Mouse (Mus musculus) myocyte (in vitro differentiated cells): ENCODE measurements around the gene Nudt2. TPM values are rescaled to one million over a fixed set of nuclear protein-coding genes. Genes with fewer than 3 reads are reported as not detected.

Experiments
- H3K27me3 ChIP-seq: one replicate; pipeline ENCODE4 v1.6.1; 2011; ENCODE audit not compliant: control insufficient read depth, insufficient read depth, insufficient read length
- H3K36me3 ChIP-seq: one replicate; pipeline ENCODE4 v1.6.1; 2011; ENCODE audit not compliant: control insufficient read depth, insufficient read depth
- H3K4me2 ChIP-seq: one replicate; pipeline ENCODE4 v1.6.1; 2011; ENCODE audit warnings: low read depth, control low read depth
- H3K4me3 ChIP-seq: one replicate; pipeline ENCODE4 v1.5.1; 2011; ENCODE audit warnings: mild to moderate bottlenecking, control low read depth, moderate library complexity
- H3K79me2 ChIP-seq: one replicate; pipeline ENCODE4 v1.6.1; 2011; ENCODE audit not compliant: control insufficient read depth, insufficient read depth
- H3ac ChIP-seq: one replicate; pipeline ENCODE4 v1.6.1; 2011; ENCODE audit not compliant: control insufficient read depth, insufficient read length
- CEBPB ChIP-seq: IDR thresholded peaks from 2 replicates; pipeline ENCODE4 v1.6.1; 2011; ENCODE audit warnings: mild to moderate bottlenecking, moderate library complexity; ENCODE audit not compliant: poor library complexity, insufficient read depth, severe bottlenecking
- E2F4 ChIP-seq: IDR thresholded peaks from one replicate; pipeline ENCODE4 v1.6.1; 2011; ENCODE audit warnings: mild to moderate bottlenecking, control low read depth, moderate library complexity; ENCODE audit not compliant: insufficient read depth
- MAX ChIP-seq: IDR thresholded peaks from one replicate; pipeline ENCODE4 v1.6.1; 2011; ENCODE audit warnings: low read depth, mild to moderate bottlenecking, control low read depth
- MYOD1 ChIP-seq, 3 experiments: IDR thresholded peaks; one replicate each; pipeline ENCODE4 v1.6.1; 2011; ENCODE audit warnings: control low read depth in 2 of 3, low read depth in 2 of 3, mild to moderate bottlenecking in 2 of 3, moderate library complexity in 1 of 3; ENCODE audit not compliant: insufficient read length in 2 of 3, control insufficient read depth in 1 of 3
- MYOG ChIP-seq, 3 experiments: IDR thresholded peaks; one replicate each; pipeline ENCODE4 v1.6.1; 2011; ENCODE audit warnings: control low read depth in 2 of 3, low read depth in 2 of 3, mild to moderate bottlenecking in 2 of 3; ENCODE audit not compliant: insufficient read length in 2 of 3, control insufficient read depth in 1 of 3, insufficient read depth in 1 of 3
- POLR2A ChIP-seq: IDR thresholded peaks from one replicate; pipeline ENCODE4 v1.6.1; 2011; ENCODE audit warnings: low read depth, mild to moderate bottlenecking, control low read depth, moderate library complexity; ENCODE audit not compliant: insufficient read length
- POLR2AphosphoS2 ChIP-seq: IDR thresholded peaks from one replicate; pipeline ENCODE4 v1.6.1; 2011; ENCODE audit warnings: low read depth, control low read depth; ENCODE audit not compliant: insufficient read length
- REST ChIP-seq: IDR thresholded peaks from one replicate; pipeline ENCODE4 v1.6.1; 2011; ENCODE audit warnings: mild to moderate bottlenecking, control low read depth, moderate library complexity; ENCODE audit not compliant: insufficient read depth, insufficient read length
- SRF ChIP-seq: IDR thresholded peaks from one replicate; pipeline ENCODE4 v1.6.1; 2011; ENCODE audit warnings: low read depth; ENCODE audit not compliant: control insufficient read depth, insufficient read length
- TCF12 ChIP-seq: IDR thresholded peaks from one replicate; pipeline ENCODE4 v1.6.1; 2011; ENCODE audit warnings: mild to moderate bottlenecking, control low read depth; ENCODE audit not compliant: poor library complexity, insufficient read depth, severe bottlenecking
- TCF3 ChIP-seq: IDR thresholded peaks from one replicate; pipeline ENCODE4 v1.6.1; 2011; ENCODE audit warnings: low read depth, control low read depth; ENCODE audit not compliant: insufficient read length
- USF1 ChIP-seq: IDR thresholded peaks from one replicate; pipeline ENCODE4 v1.6.1; 2011; ENCODE audit warnings: low read depth, mild to moderate bottlenecking, control low read depth, moderate library complexity
- polyA plus RNA-seq: library from polyadenylated mRNA; unstranded; fragments of >200 nt; fragmentation: generic; extraction: Trizol; gene quantifications from one replicate; pipeline ENCODE4 v1.2.1, GENCODE M21; 2012; ENCODE audit warnings: missing spikeins

The Nudt2 gene
- polyA plus RNA-seq, 1 experiment = 36.9 TPM

- Histone ChIP-seq H3K4me2 (no peak overlapping the region), H3ac (no peak overlapping the region), H3K27me3 (peaks cover 10% of the 10 kb centered on the region), H3K4me3 (no peak overlapping the region), H3K79me2 (no peaks in the 10 kb centered on the region), H3K36me3 (no peaks in the 10 kb centered on the region)
- no peak for TF ChIP-seq USF1
- TF ChIP-seq POLR2AphosphoS2 = no peak
- TF ChIP-seq MYOD1 (IDR thresholded peaks at IDR 0.05; ENCODE audit: control insufficient read depth in 1 of 3, insufficient read length in 2 of 3, low read depth in 2 of 3) = no peak
- TF ChIP-seq TCF3 = no peak
- no peak for TF ChIP-seq MAX
- TF ChIP-seq REST = no peak
- TF ChIP-seq E2F4 = no peak
- TF ChIP-seq SRF = no peak
- TF ChIP-seq TCF12 = no peak
- TF ChIP-seq MYOG (IDR thresholded peaks at IDR 0.05; ENCODE audit: control insufficient read depth in 1 of 3, insufficient read depth in 1 of 3, insufficient read length in 2 of 3, low read depth in 2 of 3) = no peak
- no peak for TF ChIP-seq POLR2A
- TF ChIP-seq CEBPB = no peak
Measured at GRCm38 (mm10) chr4:41518349-41518748, 53.4 kb downstream of the Nudt2 start.

GRCm38 (mm10) chr4:41519195-41519594 is 54.2 kb downstream of the Nudt2 start:
- H3K4me3 ChIP-seq = no peak overlapping the region
- no peak for TF ChIP-seq POLR2AphosphoS2
- no peak for TF ChIP-seq E2F4
- TF ChIP-seq MYOD1 (IDR thresholded peaks at IDR 0.05; ENCODE audit: control insufficient read depth in 1 of 3, insufficient read length in 2 of 3, low read depth in 2 of 3) = no peak
- no peak for TF ChIP-seq CEBPB
- TF ChIP-seq TCF12 = no peak
- no peak for TF ChIP-seq POLR2A
- no peak for TF ChIP-seq USF1
- no peak for TF ChIP-seq SRF
- no peak for TF ChIP-seq MYOG (IDR thresholded peaks at IDR 0.05; ENCODE audit: control insufficient read depth in 1 of 3, insufficient read depth in 1 of 3, insufficient read length in 2 of 3, low read depth in 2 of 3)
- TF ChIP-seq REST = no peak
- TF ChIP-seq TCF3 = no peak
- no peaks in the 10 kb centered on the region for H3K36me3 ChIP-seq
- no peak overlapping the region for H3ac ChIP-seq
- H3K79me2 ChIP-seq = no peaks in the 10 kb centered on the region
- H3K4me2 ChIP-seq = no peak overlapping the region
- peaks cover 10% of the 10 kb centered on the region for H3K27me3 ChIP-seq

- Histone ChIP-seq H3ac (no peak overlapping the region), H3K36me3 (no peaks in the 10 kb centered on the region), H3K27me3 (peaks cover 15% of the 10 kb centered on the region), H3K79me2 (no peaks in the 10 kb centered on the region), H3K4me2 (no peak overlapping the region), H3K4me3 (no peak overlapping the region)
- no peak for TF ChIP-seq MYOG (IDR thresholded peaks at IDR 0.05; ENCODE audit: control insufficient read depth in 1 of 3, insufficient read depth in 1 of 3, insufficient read length in 2 of 3, low read depth in 2 of 3)
- no peak for TF ChIP-seq USF1
- no peak for TF ChIP-seq SRF
- TF ChIP-seq POLR2AphosphoS2 = no peak
- no peak for TF ChIP-seq REST
- TF ChIP-seq CEBPB = no peak
- TF ChIP-seq TCF3 = no peak
- no peak for TF ChIP-seq POLR2A
- no peak for TF ChIP-seq TCF12
- TF ChIP-seq MYOD1 (IDR thresholded peaks at IDR 0.05; ENCODE audit: control insufficient read depth in 1 of 3, insufficient read length in 2 of 3, low read depth in 2 of 3) = no peak
- no peak for TF ChIP-seq MAX
- no peak for TF ChIP-seq E2F4
Measured at GRCm38 (mm10) chr4:41520641-41521040, 55.7 kb downstream of the Nudt2 start.

GRCm38 (mm10) chr4:41522136-41522535 is 57.2 kb downstream of the Nudt2 start:
- H3K79me2 ChIP-seq = no peaks in the 10 kb centered on the region
- H3K4me3 ChIP-seq = no peak overlapping the region
- no peaks in the 10 kb centered on the region for H3K36me3 ChIP-seq
- no peak overlapping the region for H3K4me2 ChIP-seq
- TF ChIP-seq POLR2AphosphoS2 (no peak), TCF3 (no peak), TCF12 (no peak), USF1 (no peak), POLR2A (no peak), MAX (no peak), MYOD1 (IDR thresholded peaks at IDR 0.05; ENCODE audit: control insufficient read depth in 1 of 3, insufficient read length in 2 of 3, low read depth in 2 of 3) (no peak), E2F4 (no peak), REST (no peak), MYOG (IDR thresholded peaks at IDR 0.05; ENCODE audit: control insufficient read depth in 1 of 3, insufficient read depth in 1 of 3, insufficient read length in 2 of 3, low read depth in 2 of 3) (no peak), CEBPB (no peak), SRF (no peak)
- peaks cover 19% of the 10 kb centered on the region for H3K27me3 ChIP-seq
- H3ac ChIP-seq = no peak overlapping the region
